Mouse (Mus musculus): ENCODE measurements at regions not wholly inside any gene's neighbourhood (a gene's known extent, or its start where the extent isn't known, plus 50 kb on each side); places are given as distances from the start of the nearest gene placed in this dataset.

- Histone ChIP-seq H3K9me3 (no peaks in the 10 kb centered on the region), H3K4me2 (no peak overlapping the region), H3K27ac (no peak overlapping the region), H3K27me3 (no peaks in the 10 kb centered on the region), H3K36me3 (no peaks in the 10 kb centered on the region), H3K9ac (no peak overlapping the region), H3K4me3 (no peak overlapping the region), H3K4me1 (no peaks in the 10 kb centered on the region)
- 47% methylated on average over 3 of the region's 3 CpGs for WGBS
- no peak for ATAC-seq (ENCODE audit: borderline replicate concordance, extremely low read depth, low FRiP score, low TSS enrichment)
Observed at GRCm38 (mm10) chr5:44863887-44864286, 64.4 kb upstream of the Ldb2 start.

GRCm38 (mm10) chr5:44863349-44863748, 63.9 kb upstream of the Ldb2 start:
- no peak for ATAC-seq (ENCODE audit: borderline replicate concordance, extremely low read depth, low FRiP score, low TSS enrichment)
- H3K4me3 ChIP-seq: no peak overlapping the region
- no peak overlapping the region for H3K4me2 ChIP-seq
- H3K9ac ChIP-seq: no peak overlapping the region
- H3K27me3 ChIP-seq: no peaks in the 10 kb centered on the region
- no peaks in the 10 kb centered on the region for H3K36me3 ChIP-seq
- WGBS: 59% methylated on average over 3 of the region's 3 CpGs
- H3K4me1 ChIP-seq: no peaks in the 10 kb centered on the region
- H3K27ac ChIP-seq: no peak overlapping the region
- no peaks in the 10 kb centered on the region for H3K9me3 ChIP-seq

GRCm38 (mm10) chr5:44854189-44854588, 54.7 kb upstream of the Ldb2 start:
- Histone ChIP-seq H3K36me3 (no peaks in the 10 kb centered on the region), H3K4me1 (no peaks in the 10 kb centered on the region), H3K27me3 (no peaks in the 10 kb centered on the region), H3K9ac (no peak overlapping the region), H3K4me3 (no peak overlapping the region), H3K27ac (no peak overlapping the region), H3K9me3 (no peaks in the 10 kb centered on the region), H3K4me2 (no peak overlapping the region)
- ATAC-seq (ENCODE audit: borderline replicate concordance, extremely low read depth, low FRiP score, low TSS enrichment): no peak
- 81% methylated on average over 4 of the region's 4 CpGs for WGBS

Measured in lung, embryonic 15.5 days (tissue).